Mouse (Mus musculus): ENCODE results near the gene Tbl2.

- no peak for TF ChIP-seq CTCF (IDR thresholded peaks at IDR 0.05; ENCODE audit: low read depth)
- no peak for TF ChIP-seq EP300 (IDR thresholded peaks at IDR 0.05; ENCODE audit: low read depth)
These were observed 38.1 kb downstream of the Tbl2 start for GRCm38 (mm10) chr5:135187349-135188213.

Data from liver, embryonic 14.5 days (tissue).